Mouse (Mus musculus): Measurements from ENCODE around the gene Bub3.

GRCm38 (mm10) chr7:131556116-131556515, 3.9 kb upstream of the Bub3 start:
- TF ChIP-seq CTCF (IDR thresholded peaks at IDR 0.05; ENCODE audit: insufficient read depth, low read depth, low read length) (no peak), POLR2A (IDR thresholded peaks at IDR 0.05; ENCODE audit: insufficient read depth, low read depth, low read length) (no peak)

All from olfactory bulb, adult 2 months (tissue).